Mouse (Mus musculus): ENCODE measurements around the gene Ncoa6.

DNA sequence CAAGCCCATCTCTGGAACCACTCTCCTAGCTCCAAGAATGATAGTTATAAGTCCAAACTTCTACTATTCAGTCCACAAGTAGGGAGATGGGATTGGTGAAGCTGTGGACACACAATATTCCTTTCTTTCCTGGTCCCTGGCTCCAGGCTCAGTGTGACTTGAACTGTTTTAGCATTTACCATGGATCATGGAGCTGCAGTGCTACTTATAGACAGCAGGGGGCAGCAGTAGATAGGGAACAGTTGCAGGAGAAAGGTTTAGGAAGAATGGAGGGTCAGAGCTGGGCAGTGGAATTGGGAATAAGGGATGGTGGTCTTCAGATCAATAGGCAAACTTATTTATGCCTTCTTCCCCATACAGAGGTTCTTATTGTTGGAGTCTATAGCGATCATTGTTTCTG lies 42.2 kb upstream of the Ncoa6 start:
- peak; percentile 100 for TF ChIP-seq CTCF (IDR thresholded peaks at IDR 0.05; ENCODE audit: low read depth)
- no peak for TF ChIP-seq EP300 (optimal IDR thresholded peaks at IDR 0.05)

All from stomach, postnatal 0 days (tissue).